Mouse (Mus musculus): ENCODE data around the gene Dmrt2.

DNA sequence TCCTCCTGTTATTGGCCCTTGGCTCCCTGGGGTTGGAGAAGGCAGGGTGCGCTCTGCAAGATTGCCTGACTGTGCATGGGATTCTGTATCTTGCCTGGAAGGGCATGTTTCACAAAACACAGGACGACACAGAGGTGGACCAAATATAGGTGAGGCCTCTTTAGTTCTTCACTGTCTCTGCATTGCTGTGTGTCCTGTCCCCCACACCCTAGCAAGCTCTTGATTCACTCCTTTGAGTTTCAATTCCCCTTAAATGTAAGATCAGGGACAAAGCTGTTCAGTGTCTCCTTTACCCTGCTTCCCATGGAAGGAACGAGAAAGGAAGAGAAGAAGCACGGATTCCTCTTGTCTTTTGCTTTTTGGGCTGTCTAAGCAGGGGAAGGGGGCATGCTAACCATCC lies 4.4 kb upstream of the Dmrt2 start:
- TF ChIP-seq CTCF (IDR thresholded peaks at IDR 0.05; ENCODE audit: borderline replicate concordance, insufficient read depth, low read length) (no peak), POLR2A (IDR thresholded peaks at IDR 0.05; ENCODE audit: low read depth, low read length) (no peak)

All from embryonic fibroblast, embryonic 13.5 days (primary cell).